Mouse (Mus musculus): ENCODE data around the gene Mthfd1l.

The Mthfd1l gene

DNA sequence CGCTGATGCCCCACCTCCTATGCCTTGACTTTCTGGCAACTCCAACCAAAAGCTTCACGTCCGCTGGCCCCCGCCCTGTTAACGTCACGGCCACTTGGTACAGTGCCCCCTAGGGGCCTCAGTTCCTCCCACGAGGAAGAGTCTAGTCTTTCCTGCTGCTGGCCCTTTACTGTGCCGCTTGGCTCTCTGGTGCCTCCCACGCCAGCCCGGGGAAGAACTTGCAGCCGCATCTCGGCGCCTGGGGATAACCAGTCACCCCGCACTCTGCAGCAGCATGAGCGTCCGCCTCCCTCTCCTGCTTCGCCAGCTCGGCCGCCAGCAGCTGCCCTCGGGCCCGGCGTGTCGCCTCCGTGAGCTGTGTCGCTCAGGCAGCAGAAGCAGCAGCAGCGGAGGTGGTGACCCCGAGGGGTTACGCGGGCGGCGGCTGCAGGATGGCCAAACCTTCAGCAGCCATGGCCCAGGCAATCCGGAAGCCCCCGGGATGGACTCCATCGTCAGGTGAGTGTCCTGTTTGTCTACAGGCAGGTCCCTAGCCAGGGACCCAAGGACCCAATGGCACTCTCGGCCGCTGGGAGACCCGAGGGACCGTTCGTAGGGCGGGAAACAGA lies at the start of gene Mthfd1l:
Mthfd1l (plus strand) TSS at position 138 of the 608 bp plus-strand sequence.
- peak; percentile 70 for DNase-seq (ENCODE audit: low spot score)

DNA sequence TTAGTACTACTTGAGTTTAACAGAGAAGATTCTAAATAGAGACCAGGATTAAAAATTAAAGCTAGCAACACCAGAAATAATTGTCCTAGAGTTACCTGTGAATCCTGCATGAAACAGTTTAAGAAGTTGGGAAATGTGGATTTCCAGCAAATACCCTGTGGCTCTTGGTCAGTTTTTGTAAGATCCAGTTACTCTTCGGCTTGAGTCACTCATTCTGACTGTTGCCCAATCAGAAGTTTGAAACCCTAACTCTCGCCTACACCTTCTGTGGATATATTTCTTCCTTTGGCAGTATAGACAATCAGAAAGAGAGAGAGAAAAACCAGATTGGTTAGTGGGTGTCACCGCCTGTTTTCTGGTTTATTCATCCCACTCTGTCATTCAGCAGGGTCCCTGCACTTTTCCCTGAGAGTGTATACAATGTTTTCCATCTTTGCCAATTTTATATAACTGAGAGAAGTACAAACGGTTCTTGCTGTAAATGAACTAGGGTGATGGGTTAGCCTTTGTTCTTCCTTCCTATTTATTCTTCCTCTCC lies 44.8 kb upstream of the Mthfd1l start:
- no peak for DNase-seq (ENCODE audit: low spot score)

DNA sequence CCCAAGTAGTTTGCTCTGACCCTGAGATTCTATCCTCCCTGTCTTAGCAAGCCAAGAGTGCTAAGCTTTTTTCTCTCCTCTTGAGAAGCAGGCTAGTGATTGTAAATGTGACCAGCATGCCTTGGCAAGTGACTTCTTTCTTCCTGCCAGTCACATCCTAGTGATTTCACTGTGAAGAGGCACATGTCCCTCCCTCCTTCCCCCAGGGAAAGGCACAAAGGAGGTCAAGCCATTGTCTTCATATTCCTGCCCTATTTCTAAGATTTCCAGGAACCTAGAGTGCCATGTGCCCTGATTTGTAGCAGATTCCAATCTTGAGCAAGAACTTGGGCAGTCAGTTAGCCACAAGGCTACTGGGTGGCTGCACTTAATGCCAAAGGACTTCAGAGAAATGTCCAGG lies 41.1 kb upstream of the Mthfd1l start:
- no peak for DNase-seq (ENCODE audit: low spot score)

DNA sequence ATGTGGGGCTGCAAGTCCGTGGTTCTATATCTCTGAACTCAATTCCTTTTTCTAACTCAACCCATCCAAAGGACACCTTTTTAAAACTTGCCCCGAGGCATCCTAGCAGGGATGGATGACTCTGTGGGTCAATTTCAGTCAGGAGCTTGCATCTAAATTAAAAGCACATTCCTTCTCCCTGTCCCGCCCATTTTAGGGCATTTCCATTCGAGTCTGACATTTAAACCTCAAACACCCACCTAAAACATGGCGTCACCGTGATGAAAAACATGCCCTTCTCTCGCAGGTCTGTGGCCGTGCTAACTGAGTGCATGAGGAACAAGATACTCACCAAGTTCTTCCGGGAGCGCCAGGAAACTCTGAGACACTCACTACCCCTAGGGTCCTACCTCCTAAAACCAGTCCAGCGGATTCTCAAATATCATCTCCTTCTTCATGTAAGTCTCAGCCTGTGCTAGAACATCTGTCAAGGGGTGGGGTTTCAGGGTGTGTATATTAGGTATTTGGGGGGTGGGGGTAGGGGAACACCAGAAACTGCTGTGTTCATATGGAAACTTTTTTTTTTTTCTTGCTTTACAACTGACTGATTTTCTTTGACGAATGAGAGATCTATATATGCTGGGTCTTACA lies 39.5 kb upstream of the Mthfd1l start:
- DNase-seq (ENCODE audit: low spot score): no peak

DNA sequence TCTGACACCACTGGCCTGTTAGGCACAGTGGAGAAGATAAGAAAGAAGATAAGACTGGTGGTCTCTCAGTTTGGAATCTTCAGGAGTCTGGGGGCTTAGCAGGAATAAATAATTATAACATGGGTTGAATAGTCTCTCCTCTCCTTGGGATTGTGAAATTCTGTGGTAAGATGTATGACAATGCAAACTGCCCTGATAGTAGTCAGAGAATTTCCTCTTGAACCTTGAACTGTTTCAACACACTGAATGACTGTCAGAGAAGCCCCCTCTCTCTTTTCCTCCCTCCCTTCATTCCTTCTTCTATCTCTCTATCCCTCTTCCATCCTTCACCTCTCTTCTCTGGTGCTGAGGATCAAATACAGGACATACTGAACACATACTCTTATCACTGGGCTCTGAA lies 36.1 kb upstream of the Mthfd1l start:
- DNase-seq (ENCODE audit: low spot score): no peak

DNA sequence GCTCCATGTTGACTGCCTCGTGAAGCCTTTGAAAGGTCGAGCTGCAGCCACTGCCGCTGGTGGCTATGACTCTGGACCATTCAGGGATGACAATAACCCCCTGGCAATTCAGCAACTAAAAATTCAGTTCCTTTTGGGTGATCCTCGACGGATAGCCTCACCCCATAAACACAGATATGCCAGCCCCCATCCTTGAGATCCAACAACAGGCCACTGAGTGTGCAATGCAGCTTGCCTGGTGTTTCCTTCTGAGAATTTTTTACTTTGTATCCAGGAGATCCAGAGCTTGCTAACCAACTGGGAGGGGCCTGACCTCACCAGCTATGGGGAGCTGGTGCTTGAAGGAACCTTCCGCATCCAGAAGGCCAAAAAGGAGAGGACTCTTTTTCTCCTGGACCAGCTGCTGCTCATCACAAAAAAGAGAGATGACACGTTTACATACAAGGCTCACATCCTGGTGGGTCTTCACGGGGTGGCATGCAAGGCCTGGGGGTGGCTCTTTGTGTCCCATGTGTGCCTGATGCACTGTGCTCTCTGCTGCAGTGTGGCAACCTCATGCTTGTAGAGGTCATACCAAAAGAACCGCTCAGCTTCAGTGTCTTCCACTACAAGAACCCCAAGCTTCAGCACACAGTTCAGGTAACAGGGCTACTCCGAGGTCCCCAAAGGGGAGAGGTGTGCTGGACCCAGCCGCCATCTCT lies 32.9 kb upstream of the Mthfd1l start:
- no peak for DNase-seq (ENCODE audit: low spot score)

DNA sequence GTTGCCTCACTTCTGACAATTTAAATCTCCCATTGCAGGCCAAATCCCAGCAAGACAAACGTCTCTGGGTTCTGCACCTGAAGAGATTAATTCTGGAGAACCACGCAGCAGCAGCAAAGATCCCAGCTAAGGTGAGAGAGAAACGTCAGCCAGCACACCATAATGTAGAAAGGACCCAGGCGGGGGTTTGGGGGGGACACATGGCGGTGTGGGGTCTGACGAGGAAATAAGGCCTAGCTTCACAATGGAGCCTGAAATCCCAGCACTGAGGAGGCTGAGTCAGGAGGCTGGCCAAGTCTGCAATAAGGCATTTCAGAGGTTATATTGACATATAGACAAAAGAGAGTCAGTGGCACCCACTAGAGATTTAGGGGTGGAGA lies 32.3 kb upstream of the Mthfd1l start:
- no peak for DNase-seq (ENCODE audit: low spot score)

DNA sequence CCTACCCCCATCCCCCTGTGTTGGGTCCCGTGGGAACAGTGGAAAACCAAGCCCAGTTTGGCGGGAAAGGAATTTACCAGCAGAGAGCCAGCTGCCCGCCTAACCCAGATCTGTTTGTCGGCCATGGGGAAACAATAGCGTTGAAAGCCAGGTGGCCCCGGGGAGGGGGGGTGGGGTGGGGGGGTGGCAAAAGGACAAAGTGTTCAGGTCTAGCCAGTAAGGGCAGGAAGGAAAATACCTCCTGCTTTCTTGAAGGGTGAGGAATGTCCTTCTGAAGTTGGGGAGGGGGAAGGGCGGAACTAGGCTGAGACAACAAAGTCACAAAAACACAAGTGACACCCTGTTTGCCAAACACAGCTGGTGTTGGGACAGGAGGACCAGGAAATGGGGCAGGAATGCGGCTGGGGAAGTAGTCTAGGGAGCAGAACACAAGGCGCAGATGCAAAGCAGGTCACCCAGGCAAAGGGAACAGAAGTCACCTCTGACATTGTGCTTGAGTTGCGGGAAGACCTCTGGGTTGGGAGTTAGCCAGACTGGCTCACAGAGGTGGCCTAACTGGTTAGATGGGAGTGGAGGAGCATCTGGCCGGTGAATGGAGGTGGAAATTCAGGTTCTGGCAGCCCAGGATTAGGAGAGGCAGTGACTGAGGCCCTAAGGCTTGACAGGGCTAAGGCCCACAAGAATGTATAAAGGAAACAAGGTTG lies 31.7 kb upstream of the Mthfd1l start:
- peak; percentile 46 for DNase-seq (ENCODE audit: low spot score)

DNA sequence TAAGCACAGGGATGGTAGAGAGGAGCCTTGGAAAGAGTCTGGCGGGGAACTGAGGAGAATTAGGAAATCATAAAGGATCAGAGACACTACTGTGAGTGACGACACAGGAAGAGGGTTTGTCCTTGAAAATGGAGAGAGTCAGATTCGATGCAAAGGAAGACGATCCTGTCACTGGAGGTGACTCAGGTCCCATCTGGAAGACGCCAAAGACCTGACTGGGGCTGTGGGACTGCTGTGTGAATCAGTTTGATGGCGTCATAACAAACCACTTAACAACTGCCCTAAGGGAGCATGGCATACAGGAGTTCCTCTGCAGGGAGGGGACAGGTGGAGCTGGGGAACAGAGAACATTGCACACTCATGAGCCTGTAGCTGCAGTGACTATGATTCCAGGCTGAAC lies 30.6 kb upstream of the Mthfd1l start:
- DNase-seq (ENCODE audit: low spot score): no peak

DNA sequence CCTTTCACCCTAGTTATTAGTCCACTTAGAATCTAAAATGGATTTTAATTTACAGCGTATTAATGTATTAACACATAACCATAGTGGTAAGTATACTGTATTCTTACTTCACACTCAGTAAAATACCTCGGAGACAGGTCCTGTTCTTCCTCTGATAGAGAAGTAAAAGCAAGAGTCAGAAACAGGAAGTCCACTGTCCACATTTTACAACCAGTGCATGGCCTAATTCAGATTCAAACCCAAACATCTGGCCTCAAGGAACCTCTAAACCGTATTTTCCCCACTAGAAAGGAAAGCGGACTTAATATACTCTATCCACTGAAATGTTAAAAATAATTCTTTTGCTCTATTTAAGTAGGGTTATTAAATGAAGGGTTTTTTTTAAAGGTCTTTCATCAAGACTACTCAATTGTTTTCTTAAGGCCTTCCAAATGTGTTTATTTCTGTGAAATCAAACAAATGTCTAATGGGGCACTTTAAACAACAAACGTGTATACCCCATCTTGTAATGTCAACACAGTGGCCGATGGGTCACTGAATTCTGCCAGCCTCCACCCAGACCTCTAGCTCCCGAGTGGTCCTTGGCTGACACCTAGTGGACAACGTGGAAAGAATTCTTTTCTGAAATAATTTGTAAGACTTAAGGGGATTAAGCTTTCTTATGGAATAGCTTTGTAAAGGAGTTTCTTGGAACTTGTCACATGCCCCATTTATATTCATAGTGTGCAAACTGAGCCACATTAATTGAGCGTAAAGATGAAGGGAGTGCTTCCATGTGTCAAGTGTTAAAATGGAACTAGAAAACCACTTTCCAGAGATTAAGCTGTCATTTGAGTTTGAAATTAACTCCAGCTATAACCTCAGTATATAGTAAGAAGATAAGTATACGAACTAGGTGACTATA lies 29.2 kb upstream of the Mthfd1l start:
- peak; percentile 72 for DNase-seq (ENCODE audit: low spot score)

DNA sequence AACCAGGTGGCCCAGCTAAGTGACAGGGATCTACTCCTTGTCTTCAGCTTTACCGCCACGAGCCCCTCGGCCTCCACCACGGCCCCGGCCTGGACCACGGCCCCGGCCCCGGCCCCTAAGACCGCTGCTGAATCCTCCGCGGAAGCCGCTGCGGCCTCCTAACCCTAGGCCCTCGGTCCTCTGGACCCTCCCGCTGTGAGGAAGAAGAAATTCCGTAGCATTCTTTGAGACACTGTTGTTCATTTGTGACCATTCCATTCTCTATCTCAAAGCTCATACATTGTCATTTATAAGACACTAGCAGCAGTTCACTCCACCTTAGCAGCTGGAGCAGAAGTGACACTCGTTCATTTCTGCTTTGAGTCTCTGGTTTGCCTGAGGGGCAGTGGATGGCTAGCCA lies 26.0 kb upstream of the Mthfd1l start:
- DNase-seq (ENCODE audit: low spot score): no peak

DNA sequence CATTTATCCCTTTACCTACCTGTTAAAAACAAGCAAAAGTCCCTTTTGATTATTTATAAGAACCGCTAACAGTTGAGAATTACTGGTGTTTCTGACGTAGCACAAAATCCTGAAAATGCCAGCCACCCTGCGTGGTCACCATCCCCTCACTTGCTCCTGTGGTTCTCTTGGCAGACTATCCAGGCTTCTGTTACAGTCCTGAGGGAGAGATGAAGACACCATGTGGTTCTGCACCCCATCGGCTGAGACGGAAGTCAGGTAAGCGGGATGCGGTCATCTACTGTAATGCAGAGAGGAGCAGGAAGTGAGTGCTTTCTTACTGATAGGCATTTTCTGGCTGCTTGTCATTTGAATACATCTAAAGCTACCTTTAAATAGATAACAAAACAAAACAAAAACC lies 25.6 kb upstream of the Mthfd1l start:
- no peak for DNase-seq (ENCODE audit: low spot score)

DNA sequence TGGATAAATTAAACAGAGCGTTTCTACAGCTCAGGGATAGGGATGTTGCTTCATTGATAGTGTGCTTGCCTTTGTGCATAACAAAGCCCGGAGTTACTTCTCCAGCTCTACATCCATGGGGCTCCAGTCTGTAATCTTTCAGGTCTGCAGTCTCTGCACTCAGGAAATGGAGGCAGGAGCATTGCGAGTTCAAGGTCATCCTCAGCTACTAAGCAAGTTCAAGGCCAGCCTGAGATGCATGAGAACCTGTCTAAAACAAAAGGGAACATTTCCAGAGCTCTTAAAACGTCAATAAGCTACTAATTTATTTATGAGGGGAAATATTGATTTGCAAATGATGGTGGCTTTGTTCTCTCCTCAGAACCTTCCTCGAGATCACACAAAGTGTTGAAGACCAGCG lies 23.6 kb upstream of the Mthfd1l start:
- DNase-seq (ENCODE audit: low spot score): no peak

DNA sequence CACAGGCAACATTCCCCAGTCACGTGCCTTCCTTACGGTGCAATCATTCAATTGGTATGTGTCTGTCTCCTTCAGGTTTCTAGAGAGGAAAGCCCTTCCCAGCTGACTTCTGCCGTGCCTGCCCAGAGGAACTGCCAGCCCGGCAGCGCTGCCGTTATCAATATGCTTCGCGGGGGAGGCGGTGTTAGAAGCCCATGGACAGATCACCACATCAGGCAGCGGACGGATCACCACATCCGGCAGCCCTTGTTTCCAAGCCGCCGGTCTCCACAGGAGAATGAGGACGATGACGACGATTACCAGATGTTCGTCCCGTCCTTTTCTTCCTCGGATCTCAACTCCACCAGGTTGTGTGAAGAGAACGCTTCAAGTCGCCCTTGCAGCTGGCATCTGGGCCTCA lies 16.4 kb upstream of the Mthfd1l start:
- DNase-seq (ENCODE audit: low spot score): no peak

DNA sequence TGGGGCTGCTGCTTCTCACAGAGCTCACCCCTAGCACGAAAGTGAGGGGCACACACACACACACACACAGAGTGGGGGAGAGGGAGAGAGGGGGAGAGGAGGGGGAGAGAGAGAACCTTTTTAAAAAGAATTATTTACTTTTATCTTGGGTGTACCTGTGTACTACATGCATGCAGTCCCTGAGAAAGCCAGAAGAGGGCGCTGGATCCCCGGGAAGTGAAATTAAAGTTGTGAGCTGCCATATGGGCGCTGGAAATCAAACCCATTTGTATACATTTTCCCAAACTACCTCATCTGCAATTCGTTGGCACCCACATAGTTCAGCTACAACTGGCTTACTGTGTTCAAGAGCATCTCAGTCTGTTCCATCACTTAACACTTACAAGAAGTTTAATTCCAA lies 14.3 kb upstream of the Mthfd1l start:
- DNase-seq (ENCODE audit: low spot score): no peak

DNA sequence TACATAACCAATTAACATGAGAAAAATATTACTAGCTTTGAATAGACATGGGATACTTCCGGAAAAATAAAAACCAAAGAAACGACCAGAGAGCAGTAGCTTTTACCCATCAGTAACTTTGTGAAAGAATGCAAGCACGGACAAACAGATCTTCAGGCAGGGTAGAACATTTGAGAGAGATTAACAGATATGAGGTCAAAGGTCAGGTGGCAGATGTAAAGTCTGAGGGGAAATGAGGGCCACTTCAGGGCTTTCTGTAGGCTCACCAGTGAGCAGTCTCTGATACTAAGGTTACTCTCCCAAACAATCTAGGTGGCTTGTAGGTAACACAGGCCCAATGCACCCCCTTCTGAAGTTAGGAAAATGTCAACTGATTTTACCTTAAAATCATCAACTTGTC lies 3.9 kb upstream of the Mthfd1l start:
- DNase-seq (ENCODE audit: low spot score): no peak

DNA sequence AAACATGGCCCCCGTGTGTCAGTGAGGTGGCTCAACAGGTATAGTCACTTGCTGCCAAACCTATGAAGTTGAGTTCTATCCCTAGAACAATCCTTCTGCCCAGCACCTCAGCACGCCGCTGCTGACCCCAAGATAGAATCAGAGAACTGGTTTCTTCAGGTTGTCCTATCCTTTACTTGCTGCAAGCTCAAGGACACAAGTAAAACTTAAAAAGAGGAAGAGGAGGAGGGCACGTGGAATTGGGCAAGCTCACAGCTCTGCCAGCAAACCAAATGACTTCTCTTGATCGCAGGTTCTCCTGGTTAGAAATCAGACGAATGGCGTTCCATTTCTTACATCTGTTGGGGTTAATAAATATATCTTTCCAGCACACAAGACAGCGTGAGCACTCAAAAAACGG lies 681 bp upstream of the Mthfd1l start:
- DNase-seq (ENCODE audit: low spot score): no peak

DNA sequence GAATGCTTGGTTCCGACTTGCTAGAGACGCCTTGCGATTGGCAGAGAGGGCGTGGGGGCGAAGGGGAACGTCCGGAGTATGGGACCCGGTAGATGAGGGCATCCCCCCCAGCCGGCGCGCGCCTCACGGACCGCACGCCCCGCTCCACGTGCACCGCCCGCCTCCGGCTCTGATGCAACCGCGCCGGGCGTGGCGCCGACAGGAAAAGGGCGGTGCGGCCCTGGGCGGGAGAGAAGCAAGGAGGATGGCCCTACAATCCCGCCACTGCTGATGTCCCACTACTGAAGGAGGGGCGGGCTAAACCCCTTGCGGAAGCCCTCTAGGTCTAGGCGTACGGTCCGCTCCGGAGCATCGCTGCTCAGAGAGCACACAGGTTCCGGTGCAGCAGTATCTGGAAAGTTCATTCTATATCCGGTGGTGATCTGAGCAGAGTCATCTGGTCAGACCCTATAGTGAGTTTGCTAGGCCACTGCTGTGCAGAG lies 712 bp downstream of the Mthfd1l start:
- DNase-seq (ENCODE audit: low spot score): peak; percentile 77

DNA sequence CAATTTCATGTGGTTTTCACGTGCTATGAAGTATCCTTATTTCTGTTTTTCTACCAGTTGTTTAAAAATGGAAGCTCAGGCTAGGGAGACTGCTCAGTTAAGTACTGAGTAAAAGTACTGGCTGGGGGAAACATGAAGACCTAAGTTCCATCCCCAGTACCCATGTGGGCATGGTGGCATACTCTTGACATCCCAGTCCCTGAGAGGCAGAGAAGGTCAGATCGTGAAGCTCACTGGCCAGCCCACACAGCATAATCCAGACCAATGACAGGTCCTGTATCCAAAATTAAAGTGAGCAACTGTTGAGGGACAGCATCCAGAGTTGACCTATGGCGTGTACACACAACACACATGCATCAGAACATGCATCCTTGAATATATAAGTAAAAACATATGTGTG lies 1.5 kb downstream of the Mthfd1l start:
- no peak for DNase-seq (ENCODE audit: low spot score)

DNA sequence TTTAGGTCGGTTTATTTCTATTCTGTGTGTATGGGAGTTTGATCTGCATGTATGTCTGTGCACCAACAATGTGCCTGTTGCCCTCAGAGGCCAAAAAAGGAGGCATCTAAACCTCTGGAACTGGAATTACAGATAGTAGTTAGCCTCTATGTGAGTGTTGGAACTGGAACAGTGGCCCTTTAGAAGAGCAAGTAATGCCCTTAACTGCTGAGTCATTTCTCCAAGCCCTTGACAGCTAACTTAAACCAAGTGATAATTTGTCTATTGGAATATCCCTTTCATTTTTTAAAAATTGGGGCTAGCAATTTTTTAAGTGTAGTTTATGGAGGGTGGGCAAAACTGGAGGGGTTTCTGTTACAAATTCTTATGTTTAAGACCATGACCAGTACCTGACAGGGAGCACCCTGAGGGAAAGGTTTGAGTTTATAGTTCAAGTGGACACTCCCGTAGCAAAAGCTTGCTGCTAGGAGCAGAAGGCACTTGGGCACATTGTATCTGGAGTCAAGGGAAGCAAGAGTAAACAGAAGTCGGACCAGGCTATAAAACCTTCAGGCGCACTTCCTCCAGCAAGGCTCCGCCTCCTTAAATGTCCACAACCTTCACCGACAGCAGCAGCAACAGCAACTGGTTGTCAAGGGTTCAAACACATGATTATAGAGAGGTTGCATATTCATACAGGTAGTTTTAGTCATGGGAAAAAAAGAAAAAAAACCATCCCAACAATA lies 3.1 kb downstream of the Mthfd1l start:
- no peak for DNase-seq (ENCODE audit: low spot score)

DNA sequence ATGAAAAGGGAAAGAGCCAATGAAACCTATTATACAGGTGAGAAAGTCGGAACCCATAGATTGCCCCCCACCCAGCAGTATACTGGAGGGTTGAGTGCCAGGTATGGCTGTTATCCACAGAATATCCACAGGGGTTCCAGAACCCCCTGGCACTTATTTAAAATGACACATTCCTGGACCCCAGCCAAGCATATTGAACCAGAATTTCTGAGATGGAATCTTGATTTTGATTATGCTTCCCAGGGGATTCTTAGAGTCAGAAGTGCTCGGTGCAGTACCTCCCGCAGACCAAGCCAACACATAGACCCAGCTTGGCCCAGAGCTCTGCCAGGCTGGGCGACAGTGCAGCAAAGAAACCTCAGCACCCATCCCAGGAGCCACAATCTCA lies 3.7 kb downstream of the Mthfd1l start:
- no peak for DNase-seq (ENCODE audit: low spot score)
